Mouse (Mus musculus): ENCODE data around the gene Rras2. TPM values are rescaled to one million over a fixed set of nuclear protein-coding genes. Genes with fewer than 3 reads are reported as not detected.

The Rras2 gene
- polyA plus RNA-seq, 1 experiment from 2014 or later, result 24.5 TPM

DNA sequence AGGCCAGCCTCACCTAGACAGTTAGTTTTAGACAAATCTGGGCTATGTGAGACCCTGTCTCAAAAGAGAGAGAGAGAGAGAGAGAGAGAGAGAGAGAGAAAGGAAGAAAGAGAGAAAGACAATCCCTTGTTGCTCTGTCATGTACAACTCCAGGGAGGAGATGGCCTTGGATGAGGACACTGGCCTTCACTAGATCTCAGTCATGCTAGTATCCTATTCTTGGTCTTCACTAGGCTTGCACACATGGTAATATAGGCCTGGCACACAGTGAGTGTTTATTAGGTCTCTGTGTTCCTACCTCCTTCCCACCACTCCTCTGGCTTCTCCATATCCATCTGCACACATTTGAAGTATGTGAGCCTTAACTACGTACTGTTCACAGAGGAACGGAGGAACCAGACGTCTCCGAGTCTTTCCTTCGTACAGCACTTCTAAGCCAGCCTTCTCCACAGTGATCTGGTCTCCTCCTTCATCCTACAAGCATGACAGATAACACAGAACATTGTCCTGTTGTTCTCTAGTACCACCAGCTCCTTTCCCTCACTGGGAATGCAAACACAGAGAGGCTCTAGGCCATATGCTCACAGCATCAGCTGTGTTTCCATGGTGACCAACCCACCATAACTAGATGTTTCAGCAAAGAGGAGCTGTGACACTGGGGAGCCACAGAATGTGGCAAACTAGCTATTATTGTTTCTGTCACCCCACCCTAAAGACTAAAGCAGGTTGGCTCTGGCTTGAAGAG, 33.6 kb upstream of the Rras2 start:
- H3K27me3 ChIP-seq (replicated peaks; ENCODE audit: control insufficient read depth, insufficient read depth, low read length), result no peaks in the 10 kb centered on the region
- no peak overlapping the region for H3K4me2 ChIP-seq (replicated peaks; ENCODE audit: low read depth)
- no peak overlapping the region for H3K27ac ChIP-seq (ENCODE audit: low read depth, low read length)
- no peak overlapping the region for H3K4me3 ChIP-seq (ENCODE audit: low read depth, low read length)
- H3K9ac ChIP-seq (ENCODE audit: low read depth, low read length), result no peak overlapping the region
- no peaks in the 10 kb centered on the region for H3K36me3 ChIP-seq (ENCODE audit: control insufficient read depth, insufficient read depth)
- H3K4me1 ChIP-seq (replicated peaks; ENCODE audit: control insufficient read depth, insufficient read depth, low read length), result no peaks in the 10 kb centered on the region
- no peaks in the 10 kb centered on the region for H3K9me3 ChIP-seq (ENCODE audit: control insufficient read depth)
- no peak for ATAC-seq
- WGBS, result 84% methylated on average over 5 of the region's 5 CpGs
- TF ChIP-seq CTCF (IDR thresholded peaks at IDR 0.05; ENCODE audit: low read depth), result no peak

DNA sequence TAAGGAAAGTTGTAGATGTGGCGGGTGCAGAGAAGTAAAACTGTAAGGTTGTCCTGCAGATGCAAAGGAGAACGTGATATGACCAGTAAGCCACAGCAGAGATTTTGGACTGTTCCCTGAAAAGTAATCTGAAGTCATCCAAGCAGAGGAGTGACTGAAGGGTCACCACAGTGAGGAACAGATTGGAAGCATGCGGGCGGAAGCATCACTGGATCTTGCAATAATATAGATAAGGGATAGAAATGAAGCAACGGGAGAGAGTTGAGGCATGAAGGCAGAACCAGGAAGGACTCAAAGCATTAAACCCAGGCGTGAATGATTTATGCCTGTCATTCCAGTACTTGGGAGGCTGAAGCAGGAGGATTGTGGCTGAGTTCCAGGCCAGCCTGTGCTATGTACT, 32.0 kb upstream of the Rras2 start:
- no peaks in the 10 kb centered on the region for H3K36me3 ChIP-seq (ENCODE audit: control insufficient read depth, insufficient read depth)
- H3K4me2 ChIP-seq (replicated peaks; ENCODE audit: low read depth), result no peak overlapping the region
- no peaks in the 10 kb centered on the region for H3K9me3 ChIP-seq (ENCODE audit: control insufficient read depth)
- 82% methylated on average over 6 of the region's 6 CpGs for WGBS
- ATAC-seq, result no peak
- no peak overlapping the region for H3K4me3 ChIP-seq (ENCODE audit: low read depth, low read length)
- H3K27ac ChIP-seq (ENCODE audit: low read depth, low read length), result no peak overlapping the region
- no peaks in the 10 kb centered on the region for H3K27me3 ChIP-seq (replicated peaks; ENCODE audit: control insufficient read depth, insufficient read depth, low read length)
- no peaks in the 10 kb centered on the region for H3K4me1 ChIP-seq (replicated peaks; ENCODE audit: control insufficient read depth, insufficient read depth, low read length)
- no peak for TF ChIP-seq CTCF (IDR thresholded peaks at IDR 0.05; ENCODE audit: low read depth)
- no peak overlapping the region for H3K9ac ChIP-seq (ENCODE audit: low read depth, low read length)

DNA sequence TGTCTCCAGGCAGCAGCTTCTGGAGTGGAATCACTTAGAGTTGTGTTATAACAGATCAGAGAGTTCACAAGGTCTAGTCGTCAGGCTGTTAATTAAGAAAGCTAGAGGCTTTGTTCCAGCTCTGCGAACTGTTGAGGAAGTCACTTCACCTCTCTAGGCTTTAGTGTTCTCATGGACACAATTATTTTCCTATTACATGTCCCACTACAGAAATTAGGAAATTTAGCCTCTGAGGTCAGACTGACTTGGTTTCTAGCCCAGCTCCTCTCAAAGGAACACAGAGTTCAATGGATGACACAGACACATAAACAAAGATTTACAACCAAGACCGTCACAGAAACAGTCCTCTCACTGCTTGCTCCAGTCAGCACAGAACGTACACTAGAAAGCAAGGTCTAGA, 31.6 kb upstream of the Rras2 start:
- H3K36me3 ChIP-seq (ENCODE audit: control insufficient read depth, insufficient read depth), result no peaks in the 10 kb centered on the region
- 66% methylated on average over 4 of the region's 4 CpGs for WGBS
- H3K9ac ChIP-seq (ENCODE audit: low read depth, low read length), result no peak overlapping the region
- H3K27ac ChIP-seq (ENCODE audit: low read depth, low read length), result no peak overlapping the region
- no peak overlapping the region for H3K4me3 ChIP-seq (ENCODE audit: low read depth, low read length)
- no peak for ATAC-seq
- no peaks in the 10 kb centered on the region for H3K9me3 ChIP-seq (ENCODE audit: control insufficient read depth)
- H3K4me2 ChIP-seq (replicated peaks; ENCODE audit: low read depth), result no peak overlapping the region
- TF ChIP-seq CTCF (IDR thresholded peaks at IDR 0.05; ENCODE audit: low read depth), result no peak
- no peaks in the 10 kb centered on the region for H3K27me3 ChIP-seq (replicated peaks; ENCODE audit: control insufficient read depth, insufficient read depth, low read length)
- no peaks in the 10 kb centered on the region for H3K4me1 ChIP-seq (replicated peaks; ENCODE audit: control insufficient read depth, insufficient read depth, low read length)

DNA sequence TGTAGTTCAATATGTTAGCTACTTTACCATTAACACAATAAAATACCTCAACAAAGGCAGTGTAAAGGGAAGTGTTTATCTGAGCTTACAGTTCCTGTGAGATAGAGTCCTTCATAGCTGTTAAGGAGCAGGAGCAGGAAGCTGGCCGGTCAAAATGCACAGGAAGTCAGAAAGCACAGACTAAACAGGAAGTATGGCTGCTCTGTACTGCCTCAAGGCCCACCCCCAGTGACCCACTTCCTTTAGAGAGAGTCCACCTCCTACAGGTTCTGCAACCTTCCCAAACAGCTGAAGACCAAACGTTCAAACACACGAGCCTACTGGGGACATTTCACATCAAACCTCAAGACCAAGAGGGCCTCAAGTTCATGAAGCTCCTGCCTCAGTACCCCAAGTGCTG, 28.3 kb upstream of the Rras2 start:
- no peak for ATAC-seq
- H3K4me1 ChIP-seq (replicated peaks; ENCODE audit: control insufficient read depth, insufficient read depth, low read length), result peaks cover 3% of the 10 kb centered on the region; the same call in 1 of the 2 replicates
- 64% methylated on average over 3 of the region's 3 CpGs for WGBS
- H3K4me3 ChIP-seq (ENCODE audit: low read depth, low read length), result no peak overlapping the region
- no peak overlapping the region for H3K27ac ChIP-seq (ENCODE audit: low read depth, low read length)
- H3K9me3 ChIP-seq (ENCODE audit: control insufficient read depth), result no peaks in the 10 kb centered on the region
- no peak overlapping the region for H3K4me2 ChIP-seq (replicated peaks; ENCODE audit: low read depth)
- no peaks in the 10 kb centered on the region for H3K27me3 ChIP-seq (replicated peaks; ENCODE audit: control insufficient read depth, insufficient read depth, low read length)
- no peak for TF ChIP-seq CTCF (IDR thresholded peaks at IDR 0.05; ENCODE audit: low read depth)
- H3K9ac ChIP-seq (ENCODE audit: low read depth, low read length), result no peak overlapping the region
- no peaks in the 10 kb centered on the region for H3K36me3 ChIP-seq (ENCODE audit: control insufficient read depth, insufficient read depth)

DNA sequence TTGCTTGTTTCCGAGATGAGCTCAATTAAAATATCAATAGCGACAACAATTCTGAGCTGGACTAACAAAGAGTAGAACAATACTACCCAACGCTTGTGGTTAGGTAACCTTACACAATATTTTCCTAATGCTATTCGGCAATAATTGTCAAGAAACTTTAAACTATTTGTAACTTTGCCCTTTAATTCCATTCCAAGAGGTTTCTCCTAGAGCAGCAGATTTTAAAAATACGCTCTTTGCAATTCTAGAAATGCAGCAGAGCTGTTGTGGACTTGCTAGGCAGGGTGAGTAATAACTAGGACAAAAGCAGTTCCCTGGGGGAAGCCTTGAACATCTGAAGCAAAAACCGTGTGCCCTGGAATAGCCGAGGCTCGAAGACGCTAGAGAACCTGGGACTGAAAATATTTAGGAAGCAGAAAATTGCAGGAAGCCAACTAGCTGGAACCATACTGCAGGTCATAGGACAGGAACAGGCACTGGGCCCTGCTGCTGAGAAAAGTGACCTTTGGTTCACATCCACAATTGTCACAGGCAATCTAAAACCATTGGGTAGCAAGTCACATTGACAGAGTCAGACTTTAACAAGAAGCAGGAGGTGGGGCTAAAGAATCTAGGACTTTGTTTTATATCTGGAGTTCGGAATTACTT, 24.7 kb upstream of the Rras2 start:
- TF ChIP-seq CTCF (IDR thresholded peaks at IDR 0.05; ENCODE audit: low read depth), result no peak
- H3K4me3 ChIP-seq (ENCODE audit: low read depth, low read length), result no peak overlapping the region
- WGBS, result 60% methylated on average over 10 of the region's 10 CpGs
- H3K9me3 ChIP-seq (ENCODE audit: control insufficient read depth), result no peaks in the 10 kb centered on the region
- no peaks in the 10 kb centered on the region for H3K36me3 ChIP-seq (ENCODE audit: control insufficient read depth, insufficient read depth)
- no peak overlapping the region for H3K9ac ChIP-seq (ENCODE audit: low read depth, low read length)
- H3K27ac ChIP-seq (ENCODE audit: low read depth, low read length), result peak overlapping the region; percentile 46; the same call in 1 of the 2 replicates
- peak; percentile 63 for ATAC-seq
- H3K27me3 ChIP-seq (replicated peaks; ENCODE audit: control insufficient read depth, insufficient read depth, low read length), result no peaks in the 10 kb centered on the region
- peaks cover 3% of the 10 kb centered on the region; the same call in 1 of the 2 replicates for H3K4me1 ChIP-seq (replicated peaks; ENCODE audit: control insufficient read depth, insufficient read depth, low read length)
- no peak overlapping the region for H3K4me2 ChIP-seq (replicated peaks; ENCODE audit: low read depth)

DNA sequence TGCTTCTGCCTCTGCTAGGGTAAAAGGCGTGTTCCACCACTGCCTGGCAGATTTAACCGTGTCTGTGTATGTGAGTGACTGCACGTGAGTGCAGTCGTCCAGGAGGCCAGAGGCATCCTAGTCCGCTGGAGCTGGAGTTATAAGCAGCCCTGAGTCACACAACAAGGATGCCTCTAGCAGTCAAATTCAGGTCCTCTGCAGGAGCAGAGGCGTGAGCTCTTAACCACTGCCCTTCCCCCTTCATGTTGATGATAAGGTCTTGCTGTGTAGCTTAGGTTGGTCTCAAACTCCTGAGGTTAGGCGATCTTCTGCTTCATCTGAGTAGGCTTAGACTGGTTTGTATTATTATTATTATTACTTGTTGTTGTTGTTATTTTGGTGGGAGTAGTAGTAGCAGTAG, 22.4 kb upstream of the Rras2 start:
- no peaks in the 10 kb centered on the region for H3K9me3 ChIP-seq (ENCODE audit: control insufficient read depth)
- H3K27ac ChIP-seq (ENCODE audit: low read depth, low read length), result no peak overlapping the region
- no peak overlapping the region for H3K4me2 ChIP-seq (replicated peaks; ENCODE audit: low read depth)
- peaks cover 3% of the 10 kb centered on the region; the same call in 1 of the 2 replicates for H3K4me1 ChIP-seq (replicated peaks; ENCODE audit: control insufficient read depth, insufficient read depth, low read length)
- H3K27me3 ChIP-seq (replicated peaks; ENCODE audit: control insufficient read depth, insufficient read depth, low read length), result no peaks in the 10 kb centered on the region
- ATAC-seq, result no peak
- no peak overlapping the region for H3K9ac ChIP-seq (ENCODE audit: low read depth, low read length)
- 74% methylated on average over 7 of the region's 7 CpGs for WGBS
- TF ChIP-seq CTCF (IDR thresholded peaks at IDR 0.05; ENCODE audit: low read depth), result no peak
- no peaks in the 10 kb centered on the region for H3K36me3 ChIP-seq (ENCODE audit: control insufficient read depth, insufficient read depth)
- H3K4me3 ChIP-seq (ENCODE audit: low read depth, low read length), result no peak overlapping the region
